Mouse (Mus musculus): ENCODE measurements around the gene Gorasp1. TPM values are rescaled to one million over a fixed set of nuclear protein-coding genes. Genes with fewer than 3 reads are reported as not detected.

The Gorasp1 gene
- total RNA-seq, 2 experiments from 2014 or later: 2.7 to 3.5 TPM

DNA sequence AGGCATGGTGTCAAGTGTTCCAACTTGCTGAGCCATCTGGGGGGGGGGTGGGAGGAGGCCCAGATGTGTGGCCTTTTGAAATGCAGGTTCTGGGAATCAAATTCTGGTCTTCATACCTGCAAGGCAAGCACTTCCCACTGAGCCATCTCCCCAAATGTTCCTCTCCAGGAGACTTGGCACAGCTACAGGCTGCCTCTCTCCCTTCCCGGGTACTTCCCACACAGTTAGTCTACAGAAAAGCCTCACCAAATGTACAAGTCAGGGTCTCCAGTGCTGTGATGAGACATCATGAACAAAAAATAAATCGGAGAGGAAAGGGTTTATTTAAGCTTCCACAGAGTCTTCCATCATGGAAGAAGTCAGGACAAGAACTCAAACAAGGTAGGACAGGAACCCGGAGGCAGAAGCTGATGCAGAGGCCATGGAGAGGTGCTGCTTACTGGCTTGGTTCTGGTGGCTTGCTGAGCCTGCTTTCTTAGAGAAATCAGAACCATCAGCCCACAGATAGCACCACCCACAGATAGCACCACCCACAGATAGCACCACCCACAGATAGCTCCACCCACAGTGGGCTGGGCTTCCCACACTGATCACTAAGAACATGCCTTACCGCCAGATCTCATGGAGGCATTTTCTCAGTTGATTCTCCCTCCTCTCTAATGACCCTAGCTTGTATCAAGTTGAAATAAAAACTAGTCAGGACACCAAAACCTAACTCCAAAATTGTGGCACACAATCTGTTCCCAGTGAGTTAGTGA is 50.0 kb downstream of the Gorasp1 start:
- ATAC-seq (replicated peaks; ENCODE audit: low FRiP score, poor library complexity, severe bottlenecking): no peak

Other genes with a start within 250 kb of the Gorasp1 start
- not detected in 2 replicates for gene Scn10a, start 218.2 kb downstream of the Gorasp1 start, total RNA-seq (2015; ENCODE audit: low replicate concordance)
- not detected in 2 replicates for gene Scn10a, start 218.2 kb downstream of the Gorasp1 start, total RNA-seq (2017; ENCODE audit: low replicate concordance)
- not detected in 2 replicates for gene Scn11a, start 112.1 kb downstream of the Gorasp1 start, total RNA-seq (2015; ENCODE audit: low replicate concordance)
- gene Scn11a, start 112.1 kb downstream of the Gorasp1 start, total RNA-seq (2017; ENCODE audit: low replicate concordance): not detected in 2 replicates
- 31.3 and 85.3 TPM in 2 replicates for gene Wdr48, start 42.7 kb downstream of the Gorasp1 start, total RNA-seq (2015; ENCODE audit: low replicate concordance)
- 23.1 and 25.5 TPM in 2 replicates for gene Wdr48, start 42.7 kb downstream of the Gorasp1 start, total RNA-seq (2017; ENCODE audit: low replicate concordance)
- gene Ttc21a, start within 50 bp of the Gorasp1 start, total RNA-seq (2015; ENCODE audit: low replicate concordance): 0.77 and 2.5 TPM in 2 replicates
- gene Ttc21a, start within 50 bp of the Gorasp1 start, total RNA-seq (2017; ENCODE audit: low replicate concordance): 1.2 and 2.0 TPM in 2 replicates
- 2.7 and 2.9 TPM in 2 replicates for gene Csrnp1, start 47.1 kb upstream of the Gorasp1 start, total RNA-seq (2015; ENCODE audit: low replicate concordance)
- gene Csrnp1, start 47.1 kb upstream of the Gorasp1 start, total RNA-seq (2017; ENCODE audit: low replicate concordance): 1.4 and 3.2 TPM in 2 replicates
- gene Xirp1, start 86.0 kb upstream of the Gorasp1 start, total RNA-seq (2015; ENCODE audit: low replicate concordance): not detected in 2 replicates
- not detected in 2 replicates for gene Xirp1, start 86.0 kb upstream of the Gorasp1 start, total RNA-seq (2017; ENCODE audit: low replicate concordance)
- 6.7 and 7.3 TPM in 2 replicates for gene Cx3cr1, start 132.3 kb upstream of the Gorasp1 start, total RNA-seq (2015; ENCODE audit: low replicate concordance)
- 8.8 and 13.7 TPM in 2 replicates for gene Cx3cr1, start 132.3 kb upstream of the Gorasp1 start, total RNA-seq (2017; ENCODE audit: low replicate concordance)
- gene Ccr8, start 154.5 kb upstream of the Gorasp1 start, total RNA-seq (2015; ENCODE audit: low replicate concordance): not detected in 2 replicates
- gene Ccr8, start 154.5 kb upstream of the Gorasp1 start, total RNA-seq (2017; ENCODE audit: low replicate concordance): not detected in 2 replicates
- gene Slc25a38, start 172.8 kb upstream of the Gorasp1 start, total RNA-seq (2015; ENCODE audit: low replicate concordance): 79.7 and 177 TPM in 2 replicates
- gene Slc25a38, start 172.8 kb upstream of the Gorasp1 start, total RNA-seq (2017; ENCODE audit: low replicate concordance): 230 and 266 TPM in 2 replicates
- 532 and 535 TPM in 2 replicates for gene Rpsa, start 190.1 kb upstream of the Gorasp1 start, total RNA-seq (2015; ENCODE audit: low replicate concordance)
- 872 and 875 TPM in 2 replicates for gene Rpsa, start 190.1 kb upstream of the Gorasp1 start, total RNA-seq (2017; ENCODE audit: low replicate concordance)
- gene Mobp, start 212.1 kb upstream of the Gorasp1 start, total RNA-seq (2015; ENCODE audit: low replicate concordance): not detected in 2 replicates
- not detected in 2 replicates for gene Mobp, start 212.1 kb upstream of the Gorasp1 start, total RNA-seq (2017; ENCODE audit: low replicate concordance)